Mouse (Mus musculus) intestine, embryonic 16.5 days (tissue): ENCODE results near the gene Lmod3. TPM values are rescaled to one million over a fixed set of nuclear protein-coding genes. Genes with fewer than 3 reads are reported as not detected.
"Not testable (repeated sequence)": the region's sequence is repeated elsewhere in the genome, so short reads cannot be mapped to it uniquely, and the experiment has no call there.

Experiments
- ATAC-seq: fragments of 200-750 bp; cut with Nextera tagmentation; 2 replicates; pipeline ENCODE4 v1.8.0; 2017; ENCODE audit warnings: moderate TSS enrichment, moderate library complexity
- H3K27ac ChIP-seq: fragments of 300-500 bp; sonication (generic); 2 replicates; pipeline ENCODE4 v1.5.1; 2014; ENCODE audit warnings: mild to moderate bottlenecking, low read length
- H3K27me3 ChIP-seq: fragments of 300-500 bp; sonication (generic); replicated peaks from 2 replicates; pipeline ENCODE4 v1.6.1; 2014; ENCODE audit warnings: low read length, control low read depth, mixed read lengths; ENCODE audit not compliant: control insufficient read depth, insufficient read depth
- H3K36me3 ChIP-seq: fragments of 300-500 bp; sonication (generic); 2 replicates; pipeline ENCODE4 v1.6.1; 2014; ENCODE audit warnings: low read length, control low read depth; ENCODE audit not compliant: control insufficient read depth, insufficient read depth
- H3K4me1 ChIP-seq: fragments of 300-500 bp; sonication (generic); 2 replicates; pipeline ENCODE4 v1.6.1; 2014; ENCODE audit warnings: low read length, control low read depth, mixed read lengths; ENCODE audit not compliant: control insufficient read depth, insufficient read depth
- H3K4me2 ChIP-seq: fragments of 300-500 bp; sonication (generic); 2 replicates; pipeline ENCODE4 v1.6.1; 2014; ENCODE audit warnings: low read depth, low read length, control low read depth
- H3K4me3 ChIP-seq: fragments of 300-500 bp; sonication (generic); 2 replicates; pipeline ENCODE4 v1.5.1; 2014; ENCODE audit warnings: mild to moderate bottlenecking, low read length
- H3K9ac ChIP-seq: fragments of 300-500 bp; sonication (generic); 2 replicates; pipeline ENCODE4 v1.6.1; 2014; ENCODE audit warnings: low read depth, low read length
- H3K9me3 ChIP-seq: fragments of 300-500 bp; sonication (generic); 2 replicates; pipeline ENCODE4 v1.6.1; 2016; ENCODE audit warnings: low read length, control low read depth; ENCODE audit not compliant: control insufficient read depth
- WGBS: fragments of 180-500 bp; shearing (Covaris S2); extraction: QIAGEN DNeasy Blood & Tissue Kit; methylation state at CpG from one replicate; pipeline ENCODE4 v1.1.7; 2014; 5-methylcytosine and 5-hydroxymethylcytosine counted together
- polyA plus RNA-seq: library from polyadenylated mRNA; unstranded; fragments of >200 nt; fragmentation: Nextera tagmentation; extraction: Ambion mirVana; gene quantifications from 2 replicates; pipeline ENCODE4 v1.2.1, GENCODE M21; 2015

Gene Lmod3
- polyA plus RNA-seq, 1 experiment from 2014 or later: 0.06 TPM

GRCm38 (mm10) chr6:97266661-97267060, 14.1 kb upstream of the Lmod3 start:
- ATAC-seq: no peak

GRCm38 (mm10) chr6:97265705-97266104, 13.1 kb upstream of the Lmod3 start:
- H3K4me3 ChIP-seq: no peak overlapping the region
- H3K9me3 ChIP-seq: no peaks in the 10 kb centered on the region
- no peaks in the 10 kb centered on the region for H3K36me3 ChIP-seq
- H3K27me3 ChIP-seq: no peaks in the 10 kb centered on the region
- no peak overlapping the region for H3K9ac ChIP-seq
- no peak overlapping the region for H3K27ac ChIP-seq
- no peaks in the 10 kb centered on the region for H3K4me1 ChIP-seq
- no peak overlapping the region for H3K4me2 ChIP-seq
- ATAC-seq: no peak
- 68% methylated on average over 3 of the region's 3 CpGs for WGBS

More at GRCm38 (mm10) chr6:97266661-97267060, 14.1 kb upstream of the Lmod3 start:
- WGBS: 80% methylated on average over 4 of the region's 4 CpGs
- Histone ChIP-seq H3K27ac (no peak overlapping the region), H3K4me1 (no peaks in the 10 kb centered on the region), H3K4me3 (no peak overlapping the region), H3K36me3 (no peaks in the 10 kb centered on the region), H3K27me3 (no peaks in the 10 kb centered on the region), H3K9ac (no peak overlapping the region), H3K4me2 (no peak overlapping the region), H3K9me3 (no peaks in the 10 kb centered on the region)

- H3K9ac ChIP-seq: no peak overlapping the region
- no peak overlapping the region for H3K4me3 ChIP-seq
- ATAC-seq: no peak
- no peaks in the 10 kb centered on the region for H3K36me3 ChIP-seq
- H3K4me1 ChIP-seq: no peaks in the 10 kb centered on the region
- H3K27me3 ChIP-seq: no peaks in the 10 kb centered on the region
- H3K9me3 ChIP-seq: no peaks in the 10 kb centered on the region
- no peak overlapping the region for H3K27ac ChIP-seq
- WGBS: 65% methylated on average over 8 of the region's 8 CpGs
- no peak overlapping the region for H3K4me2 ChIP-seq
Observed at GRCm38 (mm10) chr6:97265240-97265639, 12.7 kb upstream of the Lmod3 start.

- not testable (repeated sequence) for H3K27me3 ChIP-seq, H3K27ac ChIP-seq, H3K4me1 ChIP-seq, H3K4me2 ChIP-seq, H3K36me3 ChIP-seq, H3K9ac ChIP-seq, H3K4me3 ChIP-seq, ATAC-seq, H3K9me3 ChIP-seq
Observed at GRCm38 (mm10) chr6:97263750-97264149, 11.2 kb upstream of the Lmod3 start.

DNA sequence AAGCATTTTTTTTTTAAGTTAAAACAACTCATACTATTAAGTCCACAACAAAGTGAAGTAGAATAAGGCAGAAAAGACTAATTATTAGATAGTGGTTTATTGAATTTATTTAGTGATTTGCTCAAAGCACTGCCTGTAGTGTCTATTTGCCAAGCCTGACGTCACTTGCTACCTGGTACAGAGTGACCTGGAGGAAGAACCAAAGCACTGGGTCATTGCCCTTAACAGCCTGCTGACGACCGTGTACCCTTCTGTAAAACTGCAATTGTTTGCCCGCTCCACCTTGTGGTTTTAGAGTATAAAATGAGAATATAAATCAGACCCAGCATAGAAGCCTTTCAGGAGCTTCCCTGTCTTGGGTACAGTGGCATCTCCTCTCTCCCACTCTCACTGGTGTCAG, 9.7 kb upstream of the Lmod3 start:
- no peak overlapping the region for H3K9ac ChIP-seq
- no peak overlapping the region for H3K4me2 ChIP-seq
- no peak overlapping the region for H3K4me3 ChIP-seq
- no peaks in the 10 kb centered on the region for H3K36me3 ChIP-seq
- ATAC-seq: no peak
- 59% methylated on average over 4 of the region's 4 CpGs for WGBS
- no peak overlapping the region for H3K27ac ChIP-seq
- H3K27me3 ChIP-seq: no peaks in the 10 kb centered on the region
- no peaks in the 10 kb centered on the region for H3K9me3 ChIP-seq
- H3K4me1 ChIP-seq: no peaks in the 10 kb centered on the region

DNA sequence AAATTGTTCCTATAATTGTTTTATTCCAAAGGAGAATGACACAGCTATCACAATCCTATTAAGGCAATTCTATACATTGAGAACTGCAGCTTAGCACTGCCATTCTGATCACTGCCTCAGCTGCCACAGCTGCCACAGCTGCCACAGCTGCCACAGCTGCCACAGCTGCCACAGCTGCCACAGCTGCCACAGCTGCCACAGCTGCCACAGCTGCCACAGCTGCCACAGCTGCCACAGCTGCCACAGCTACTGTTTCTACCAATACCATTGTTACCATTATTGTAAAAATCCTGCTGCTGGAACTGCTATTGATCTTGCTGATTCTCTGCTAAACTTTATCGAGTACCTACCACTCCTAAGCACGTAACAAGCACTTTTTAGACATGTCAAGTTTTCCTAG, 7.4 kb upstream of the Lmod3 start:
- not testable (repeated sequence) for H3K36me3 ChIP-seq, H3K9ac ChIP-seq, ATAC-seq, H3K4me3 ChIP-seq, H3K9me3 ChIP-seq, H3K27me3 ChIP-seq, H3K27ac ChIP-seq, H3K4me2 ChIP-seq, H3K4me1 ChIP-seq
- 92% methylated on average over 2 of the region's 2 CpGs for WGBS

GRCm38 (mm10) chr6:97258489-97258888, 5.9 kb upstream of the Lmod3 start:
- Histone ChIP-seq H3K4me2 (no peak overlapping the region), H3K9me3 (no peaks in the 10 kb centered on the region), H3K27ac (no peak overlapping the region), H3K4me3 (no peak overlapping the region), H3K27me3 (no peaks in the 10 kb centered on the region), H3K36me3 (no peaks in the 10 kb centered on the region), H3K9ac (no peak overlapping the region), H3K4me1 (no peaks in the 10 kb centered on the region)
- WGBS: 91% methylated on average over 1 of the region's 1 CpGs
- ATAC-seq: no peak

DNA sequence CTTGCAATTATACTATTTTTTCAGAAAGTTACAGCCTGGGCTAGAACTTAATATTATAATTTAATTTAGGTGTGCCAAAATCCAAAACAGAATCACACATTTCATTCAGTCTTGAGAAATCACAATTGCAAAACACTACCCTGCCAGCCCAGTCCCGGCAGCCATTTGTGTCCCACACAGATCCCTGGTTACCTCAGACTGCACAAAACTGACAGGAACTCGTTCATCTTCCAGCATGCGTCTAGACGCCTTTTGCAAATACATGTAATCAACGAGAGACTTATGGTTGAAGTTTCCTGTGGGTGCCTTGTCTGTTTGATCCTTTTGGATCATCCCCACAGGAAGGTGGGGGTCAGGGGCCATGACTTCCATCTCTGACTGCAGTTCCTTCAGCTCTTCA, 473 bp downstream of the Lmod3 start:
- Histone ChIP-seq H3K4me3 (no peak overlapping the region), H3K27me3 (no peaks in the 10 kb centered on the region), H3K36me3 (no peaks in the 10 kb centered on the region), H3K4me1 (0 out of 2 replicates have a peak, but pooled peaks cover 5% of the 10 kb centered on the region), H3K9me3 (no peaks in the 10 kb centered on the region), H3K4me2 (no peak overlapping the region), H3K27ac (no peak overlapping the region), H3K9ac (no peak overlapping the region)
- 36% methylated on average over 5 of the region's 5 CpGs for WGBS
- ATAC-seq: no peak

DNA sequence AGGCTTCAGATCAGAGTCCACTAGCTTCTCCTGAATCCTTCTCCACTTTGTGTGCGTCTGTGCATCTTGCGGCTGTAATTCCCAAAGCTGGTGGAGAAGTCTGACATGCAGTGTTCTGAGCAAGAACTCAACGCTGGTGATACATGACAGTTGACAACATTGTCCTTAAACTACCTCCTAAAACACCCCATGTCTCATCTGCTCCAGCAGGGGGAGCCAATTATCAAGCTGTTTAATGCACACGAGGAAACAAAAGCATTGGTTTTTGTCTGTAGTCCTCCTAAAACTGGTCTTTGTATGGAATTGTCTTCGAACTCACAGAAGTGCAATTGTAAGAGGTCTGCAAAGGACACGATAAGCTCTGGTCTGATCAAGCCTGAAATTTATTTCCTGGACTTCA, 1.6 kb downstream of the Lmod3 start:
- no peak for ATAC-seq
- 42% methylated on average over 6 of the region's 6 CpGs for WGBS

DNA sequence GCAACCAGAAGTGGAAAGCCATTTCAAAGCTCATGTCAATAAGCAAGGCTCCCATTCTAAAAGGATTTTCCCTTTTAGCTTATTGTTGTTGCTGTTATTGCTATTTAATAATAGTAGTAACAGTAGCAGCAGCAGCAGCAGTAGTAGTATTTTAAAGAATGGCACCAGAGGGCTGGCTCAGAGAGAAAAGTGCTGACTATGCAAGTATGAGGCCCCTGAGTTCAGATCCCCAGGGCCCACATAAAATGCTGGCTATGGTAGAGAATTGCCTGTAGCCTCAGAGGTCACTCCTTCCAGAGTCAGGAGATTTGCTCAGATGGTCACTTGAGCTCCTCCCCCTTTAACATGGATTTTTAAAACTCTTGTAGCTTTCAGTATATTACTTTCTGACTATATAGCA, 7.4 kb downstream of the Lmod3 start:
- no peak for ATAC-seq
- Histone ChIP-seq H3K9me3 (no peaks in the 10 kb centered on the region), H3K9ac (no peak overlapping the region), H3K4me1 (no peaks in the 10 kb centered on the region), H3K4me2 (no peak overlapping the region), H3K27ac (no peak overlapping the region), H3K27me3 (no peaks in the 10 kb centered on the region), H3K36me3 (no peaks in the 10 kb centered on the region), H3K4me3 (no peak overlapping the region)

More for the DNA sequence above, 1.6 kb downstream of the Lmod3 start:
- H3K9ac ChIP-seq: no peak overlapping the region
- no peaks in the 10 kb centered on the region for H3K36me3 ChIP-seq
- 0 out of 2 replicates have a peak, but pooled peaks cover 5% of the 10 kb centered on the region for H3K4me1 ChIP-seq
- H3K4me2 ChIP-seq: no peak overlapping the region
- H3K9me3 ChIP-seq: no peaks in the 10 kb centered on the region
- H3K4me3 ChIP-seq: no peak overlapping the region
- H3K27me3 ChIP-seq: no peaks in the 10 kb centered on the region
- H3K27ac ChIP-seq: no peak overlapping the region
